Mouse (Mus musculus): Measurements from ENCODE around the gene Pfdn2. TPM values are rescaled to one million over a fixed set of nuclear protein-coding genes. Genes with fewer than 3 reads are reported as not detected.
A peak's percentile ranks its signal among the peaks of the same experiment; 100 is the strongest.

Gene Pfdn2
- total and polyA plus RNA-seq, 2 experiments from 2014 or later = 9.3 to 94.7 TPM

DNA sequence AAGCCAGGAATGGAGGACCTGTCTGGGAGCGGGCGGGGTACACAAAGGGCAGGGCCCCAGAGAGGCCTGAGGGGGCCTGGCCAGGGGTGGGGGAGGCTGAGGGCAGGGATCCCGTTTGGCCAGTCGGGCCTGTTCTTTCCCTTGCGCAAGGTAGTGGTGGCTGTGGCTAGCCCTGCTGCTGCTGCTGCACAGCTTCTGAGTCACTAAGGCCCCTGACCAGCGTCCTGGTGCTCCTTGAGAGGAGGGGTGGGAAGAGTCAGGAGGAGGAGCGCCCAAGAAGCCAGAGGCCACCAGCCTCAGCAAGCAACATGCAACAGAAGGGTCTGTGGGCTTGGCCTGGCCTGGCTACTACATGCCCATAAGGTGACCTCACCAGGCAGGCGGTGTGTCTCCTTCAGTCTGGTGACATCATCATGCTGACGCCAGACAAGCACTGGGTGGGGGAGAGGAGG, 30.2 kb downstream of the Pfdn2 start:
- H3K4me2 ChIP-seq (ENCODE audit: low read depth, low read length) = no peak overlapping the region
- H3K4me1 ChIP-seq (ENCODE audit: control insufficient read depth, insufficient read depth) = peaks cover 3% of the 10 kb centered on the region; the same call in 1 of the 2 replicates
- no peak overlapping the region for H3K9ac ChIP-seq (replicated peaks; ENCODE audit: low read depth, low read length)
- H3K27ac ChIP-seq (ENCODE audit: low read depth) = no peak overlapping the region
- TF ChIP-seq EP300 (IDR thresholded peaks at IDR 0.05; ENCODE audit: low read depth) (no peak), CTCF (IDR thresholded peaks at IDR 0.05; ENCODE audit: low read depth) (no peak)
- no peak for ATAC-seq (ENCODE audit: insufficient read depth, low read depth)
- DNase-seq (ENCODE audit: low spot score) = no peak
- 42% methylated on average over 9 of the region's 9 CpGs for WGBS
- no peaks in the 10 kb centered on the region for H3K36me3 ChIP-seq (replicated peaks; ENCODE audit: control insufficient read depth, insufficient read depth, low read length)
- no peaks in the 10 kb centered on the region for H3K9me3 ChIP-seq (replicated peaks; ENCODE audit: control insufficient read depth, low read length)
- H3K4me3 ChIP-seq (ENCODE audit: low read depth, low read length) = no peak overlapping the region
- 0 out of 2 replicates have a peak, but pooled peaks cover 17% of the 10 kb centered on the region for H3K27me3 ChIP-seq (ENCODE audit: control insufficient read depth, insufficient read depth, low read length)

DNA sequence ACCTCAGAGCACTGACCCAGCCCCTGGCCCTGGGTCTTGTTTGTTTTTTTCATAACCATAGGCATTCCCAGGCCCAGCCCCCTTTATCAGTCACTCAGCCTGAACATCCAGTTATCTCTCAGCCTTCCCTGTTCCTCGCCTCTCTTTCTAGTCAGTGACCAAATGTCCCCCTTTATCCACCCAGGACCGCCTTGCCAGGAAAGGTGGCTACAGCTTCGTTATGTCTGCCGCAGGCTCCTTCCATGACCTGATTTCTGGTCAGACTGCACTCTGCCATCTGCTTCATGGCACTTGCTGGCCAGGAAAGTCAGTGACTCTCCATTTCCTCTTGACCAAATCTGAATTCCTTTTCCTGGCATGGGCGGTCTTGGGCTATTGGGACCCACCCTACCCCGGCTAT, 32.8 kb downstream of the Pfdn2 start:
- TF ChIP-seq CTCF (IDR thresholded peaks at IDR 0.05; ENCODE audit: low read depth) = no peak
- no peak for TF ChIP-seq EP300 (IDR thresholded peaks at IDR 0.05; ENCODE audit: low read depth)
- Histone ChIP-seq H3K9ac (replicated peaks; ENCODE audit: low read depth, low read length) (no peak overlapping the region), H3K36me3 (replicated peaks; ENCODE audit: control insufficient read depth, insufficient read depth, low read length) (no peaks in the 10 kb centered on the region), H3K27me3 (ENCODE audit: control insufficient read depth, insufficient read depth, low read length) (0 out of 2 replicates have a peak, but pooled peaks cover 6% of the 10 kb centered on the region), H3K4me2 (ENCODE audit: low read depth, low read length) (no peak overlapping the region), H3K4me3 (ENCODE audit: low read depth, low read length) (no peak overlapping the region), H3K9me3 (replicated peaks; ENCODE audit: control insufficient read depth, low read length) (no peaks in the 10 kb centered on the region), H3K4me1 (ENCODE audit: control insufficient read depth, insufficient read depth) (peaks cover 3% of the 10 kb centered on the region; the same call in 1 of the 2 replicates), H3K27ac (ENCODE audit: low read depth) (no peak overlapping the region)
- DNase-seq (ENCODE audit: low spot score) = no peak
- ATAC-seq (ENCODE audit: insufficient read depth, low read depth) = no peak
- 68% methylated on average over 6 of the region's 6 CpGs for WGBS

DNA sequence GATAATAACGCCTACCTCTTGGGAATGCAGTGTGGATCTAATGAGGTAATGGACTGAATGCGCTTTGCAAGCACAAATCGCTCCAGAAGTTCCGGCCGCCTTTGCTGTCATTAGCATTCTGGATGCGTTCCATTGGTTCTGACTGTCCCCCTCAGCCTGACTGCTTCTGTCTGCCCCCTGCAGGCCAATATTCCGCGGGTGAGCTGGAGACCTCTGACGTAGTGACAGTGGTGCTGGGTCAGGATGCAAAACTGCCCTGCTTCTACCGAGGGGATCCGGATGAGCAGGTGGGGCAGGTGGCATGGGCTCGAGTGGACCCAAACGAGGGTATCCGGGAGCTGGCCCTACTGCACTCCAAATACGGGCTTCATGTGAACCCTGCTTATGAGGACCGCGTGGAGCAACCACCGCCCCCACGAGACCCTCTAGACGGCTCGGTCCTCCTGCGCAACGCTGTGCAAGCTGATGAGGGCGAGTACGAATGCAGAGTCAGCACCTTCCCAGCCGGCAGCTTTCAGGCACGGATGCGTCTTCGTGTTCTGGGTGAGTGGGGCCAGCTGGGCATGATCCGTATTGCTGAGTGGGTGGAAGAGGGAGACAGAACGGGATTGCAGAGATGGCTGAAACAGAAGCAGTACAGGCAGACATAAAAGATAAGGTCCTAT, 34.6 kb downstream of the Pfdn2 start:
- H3K36me3 ChIP-seq (replicated peaks; ENCODE audit: control insufficient read depth, insufficient read depth, low read length) = no peaks in the 10 kb centered on the region
- peaks cover 3% of the 10 kb centered on the region; the same call in 1 of the 2 replicates for H3K4me1 ChIP-seq (ENCODE audit: control insufficient read depth, insufficient read depth)
- peak overlapping the region; percentile 44 for H3K4me2 ChIP-seq (ENCODE audit: low read depth, low read length)
- peak; percentile 73 for ATAC-seq (ENCODE audit: insufficient read depth, low read depth)
- H3K9me3 ChIP-seq (replicated peaks; ENCODE audit: control insufficient read depth, low read length) = no peaks in the 10 kb centered on the region
- 6% methylated on average over 31 of the region's 31 CpGs for WGBS
- H3K4me3 ChIP-seq (ENCODE audit: low read depth, low read length) = peak overlapping the region; percentile 15
- no peak overlapping the region for H3K9ac ChIP-seq (replicated peaks; ENCODE audit: low read depth, low read length)
- no peak overlapping the region for H3K27ac ChIP-seq (ENCODE audit: low read depth)
- TF ChIP-seq EP300 (IDR thresholded peaks at IDR 0.05; ENCODE audit: low read depth) = no peak
- peak; percentile 76 for TF ChIP-seq CTCF (IDR thresholded peaks at IDR 0.05; ENCODE audit: low read depth)
- H3K27me3 ChIP-seq (ENCODE audit: control insufficient read depth, insufficient read depth, low read length) = 0 out of 2 replicates have a peak, but pooled peaks cover 6% of the 10 kb centered on the region
- peak; percentile 69 for DNase-seq (ENCODE audit: low spot score)

DNA sequence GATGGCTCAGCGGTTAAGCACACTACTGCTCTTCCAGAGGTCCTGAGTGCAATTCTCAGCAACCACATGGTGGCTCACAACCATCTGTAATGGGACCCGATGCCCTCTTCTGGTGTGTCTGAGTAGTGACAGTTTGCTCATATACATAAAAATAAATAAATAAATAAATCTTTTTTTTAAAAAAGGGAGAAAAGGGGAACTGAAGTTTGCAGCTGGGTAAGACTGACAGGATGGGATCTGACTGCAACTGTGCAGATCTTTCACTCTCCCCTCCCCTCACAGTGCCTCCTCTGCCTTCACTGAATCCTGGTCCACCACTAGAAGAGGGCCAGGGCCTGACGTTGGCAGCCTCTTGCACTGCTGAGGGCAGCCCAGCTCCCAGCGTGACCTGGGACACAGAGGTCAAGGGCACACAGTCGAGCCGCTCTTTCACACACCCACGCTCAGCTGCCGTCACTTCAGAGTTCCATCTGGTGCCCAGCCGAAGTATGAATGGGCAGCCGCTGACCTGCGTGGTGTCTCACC, 36.7 kb downstream of the Pfdn2 start:
- no peaks in the 10 kb centered on the region for H3K9me3 ChIP-seq (replicated peaks; ENCODE audit: control insufficient read depth, low read length)
- H3K36me3 ChIP-seq (replicated peaks; ENCODE audit: control insufficient read depth, insufficient read depth, low read length) = no peaks in the 10 kb centered on the region
- 75% methylated on average over 11 of the region's 11 CpGs for WGBS
- H3K27ac ChIP-seq (ENCODE audit: low read depth) = no peak overlapping the region
- ATAC-seq (ENCODE audit: insufficient read depth, low read depth) = no peak
- 0 out of 2 replicates have a peak, but pooled peaks cover 6% of the 10 kb centered on the region for H3K27me3 ChIP-seq (ENCODE audit: control insufficient read depth, insufficient read depth, low read length)
- no peak for DNase-seq (ENCODE audit: low spot score)
- H3K4me1 ChIP-seq (ENCODE audit: control insufficient read depth, insufficient read depth) = peaks cover 3% of the 10 kb centered on the region; the same call in 1 of the 2 replicates
- no peak for TF ChIP-seq EP300 (IDR thresholded peaks at IDR 0.05; ENCODE audit: low read depth)
- no peak for TF ChIP-seq CTCF (IDR thresholded peaks at IDR 0.05; ENCODE audit: low read depth)
- H3K4me2 ChIP-seq (ENCODE audit: low read depth, low read length) = no peak overlapping the region
- no peak overlapping the region for H3K4me3 ChIP-seq (ENCODE audit: low read depth, low read length)
- H3K9ac ChIP-seq (replicated peaks; ENCODE audit: low read depth, low read length) = no peak overlapping the region

DNA sequence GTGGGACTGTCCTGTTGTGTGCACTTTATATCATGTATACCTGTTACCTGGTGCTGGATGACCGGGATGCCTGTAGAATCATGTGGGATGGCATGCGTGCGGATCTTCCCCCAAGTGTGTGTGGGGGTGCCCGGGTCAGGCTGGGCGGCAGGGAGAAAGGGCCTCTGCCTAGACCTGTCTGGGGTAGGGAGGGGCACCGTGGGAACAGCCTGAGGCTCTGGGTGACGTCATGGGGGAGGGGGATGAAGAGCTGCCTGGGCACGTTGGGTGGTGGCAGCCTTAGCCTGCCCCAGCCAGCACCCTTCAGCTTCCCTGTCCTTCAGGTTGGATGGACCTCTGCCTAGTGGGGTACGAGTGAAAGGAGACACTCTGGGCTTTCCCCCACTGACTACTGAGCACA, 38.9 kb downstream of the Pfdn2 start:
- no peak for DNase-seq (ENCODE audit: low spot score)
- Histone ChIP-seq H3K4me3 (ENCODE audit: low read depth, low read length) (no peak overlapping the region), H3K27me3 (ENCODE audit: control insufficient read depth, insufficient read depth, low read length) (0 out of 2 replicates have a peak, but pooled peaks cover 6% of the 10 kb centered on the region), H3K27ac (ENCODE audit: low read depth) (no peak overlapping the region), H3K4me2 (ENCODE audit: low read depth, low read length) (no peak overlapping the region), H3K9me3 (replicated peaks; ENCODE audit: control insufficient read depth, low read length) (no peaks in the 10 kb centered on the region), H3K36me3 (replicated peaks; ENCODE audit: control insufficient read depth, insufficient read depth, low read length) (no peaks in the 10 kb centered on the region), H3K9ac (replicated peaks; ENCODE audit: low read depth, low read length) (no peak overlapping the region), H3K4me1 (ENCODE audit: control insufficient read depth, insufficient read depth) (peaks cover 3% of the 10 kb centered on the region; the same call in 1 of the 2 replicates)
- no peak for ATAC-seq (ENCODE audit: insufficient read depth, low read depth)
- 56% methylated on average over 9 of the region's 9 CpGs for WGBS
- no peak for TF ChIP-seq CTCF (IDR thresholded peaks at IDR 0.05; ENCODE audit: low read depth)
- no peak for TF ChIP-seq EP300 (IDR thresholded peaks at IDR 0.05; ENCODE audit: low read depth)
